Mouse (Mus musculus) MEL (cell line): ENCODE measurements around the gene Foxo3. TPM values are rescaled to one million over a fixed set of nuclear protein-coding genes. Genes with fewer than 3 reads are reported as not detected.

ENCODE experiments used
- DNase-seq: peaks from one replicate; pipeline ENCODE4 v3.0.0; 2011; ENCODE audit warnings: low read depth, low spot score
- H3K27ac ChIP-seq: 2 replicates; pipeline ENCODE4 v1.5.1; 2012; ENCODE audit warnings: low read depth, mild to moderate bottlenecking, control low read depth, low read length, moderate library complexity; ENCODE audit not compliant: control insufficient read depth
- H3K27me3 ChIP-seq, 2 experiments: fragments of 150-350 bp in 1 of 2; sonication (generic) in 1 of 2; 2 replicates each; pipeline ENCODE4 v1.6.1; 2012; ENCODE audit warnings: low read length in 2 of 2, mild to moderate bottlenecking in 2 of 2, improper control_type of control experiment in 1 of 2, moderate library complexity in 1 of 2; ENCODE audit not compliant: insufficient read depth in 2 of 2, control insufficient read depth in 1 of 2
- H3K36me3 ChIP-seq, 2 experiments: 2 replicates each; pipeline ENCODE4 v1.6.1; 2012 to 2014; ENCODE audit warnings: low read length in 2 of 2, improper control_type of control experiment in 1 of 2, inconsistent platforms in 1 of 2, mild to moderate bottlenecking in 1 of 2; ENCODE audit not compliant: insufficient read depth in 2 of 2, control insufficient read depth in 1 of 2
- H3K4me1 ChIP-seq, 2 experiments: fragments of 150-350 bp in 1 of 2; sonication (generic) in 1 of 2; 2 replicates each; pipeline ENCODE4 v1.6.1; 2012; ENCODE audit warnings: low read length in 2 of 2, improper control_type of control experiment in 1 of 2, mild to moderate bottlenecking in 1 of 2; ENCODE audit not compliant: insufficient read depth in 2 of 2, control insufficient read depth in 1 of 2
- H3K4me3 ChIP-seq, 2 experiments: fragments of 150-350 bp in 1 of 2; sonication (generic) in 1 of 2; 2 replicates each; pipeline ENCODE4 v1.5.1; 2012; ENCODE audit warnings: low read depth in 2 of 2, low read length in 2 of 2, mild to moderate bottlenecking in 2 of 2, moderate library complexity in 2 of 2, control low read depth in 1 of 2, improper control_type of control experiment in 1 of 2; ENCODE audit not compliant: control insufficient read depth in 1 of 2, insufficient read depth in 1 of 2
- H3K79me2 ChIP-seq: 2 replicates; pipeline ENCODE4 v1.6.1; 2012; ENCODE audit warnings: mild to moderate bottlenecking, low read length, moderate library complexity; ENCODE audit not compliant: control insufficient read depth, poor library complexity, insufficient read depth
- H3K9ac ChIP-seq: 2 replicates; pipeline ENCODE4 v1.6.1; 2012; ENCODE audit warnings: low read depth, mild to moderate bottlenecking, control low read depth, low read length, moderate library complexity; ENCODE audit not compliant: control insufficient read depth, poor library complexity, severe bottlenecking
- H3K9me3 ChIP-seq: fragments of 150-350 bp; sonication (generic); replicated peaks from 2 replicates; pipeline ENCODE4 v1.6.1; 2012; ENCODE audit warnings: mild to moderate bottlenecking, low read length, improper control_type of control experiment, moderate library complexity; ENCODE audit not compliant: insufficient read depth
- CHD1 ChIP-seq: IDR thresholded peaks from 2 replicates; pipeline ENCODE4 v1.6.1; 2012; ENCODE audit warnings: low read depth, mild to moderate bottlenecking, inconsistent platforms, low read length, improper control_type of control experiment
- E2F4 ChIP-seq: IDR thresholded peaks from 2 replicates; pipeline ENCODE4 v1.6.1; 2011; ENCODE audit warnings: low read depth, low read length, improper control_type of control experiment, borderline replicate concordance
- ETS1 ChIP-seq: IDR thresholded peaks from 2 replicates; pipeline ENCODE4 v1.6.1; 2012; ENCODE audit warnings: low read depth, mild to moderate bottlenecking, inconsistent platforms, low read length, improper control_type of control experiment, moderate library complexity
- GABPA ChIP-seq: IDR thresholded peaks from 2 replicates; pipeline ENCODE4 v1.6.1; 2012; ENCODE audit warnings: low read depth, mild to moderate bottlenecking, inconsistent platforms, low read length, improper control_type of control experiment, moderate library complexity
- GATA1 ChIP-seq: IDR thresholded peaks from 2 replicates; pipeline ENCODE4 v1.6.1; 2011; ENCODE audit warnings: low read depth, low read length, improper control_type of control experiment
- MAFK ChIP-seq: IDR thresholded peaks from 2 replicates; pipeline ENCODE4 v1.6.1; 2011; ENCODE audit warnings: low read depth, mild to moderate bottlenecking, low read length, improper control_type of control experiment, borderline replicate concordance
- MAZ ChIP-seq: IDR thresholded peaks from 2 replicates; pipeline ENCODE4 v1.6.1; 2012; ENCODE audit warnings: low read depth, mild to moderate bottlenecking, inconsistent platforms, low read length, improper control_type of control experiment
- MYB ChIP-seq: IDR thresholded peaks from 2 replicates; pipeline ENCODE4 v1.6.1; 2011; ENCODE audit warnings: mild to moderate bottlenecking, low read depth, low read length, improper control_type of control experiment
- MYC ChIP-seq: IDR thresholded peaks from 2 replicates; pipeline ENCODE4 v1.6.1; 2011; ENCODE audit warnings: low read depth, mild to moderate bottlenecking, low read length, improper control_type of control experiment, moderate library complexity
- NELFE ChIP-seq: IDR thresholded peaks from 2 replicates; pipeline ENCODE4 v1.6.1; 2011; ENCODE audit warnings: low read depth, low read length, improper control_type of control experiment
- NRF1 ChIP-seq: IDR thresholded peaks from 2 replicates; pipeline ENCODE4 v1.6.1; 2014; ENCODE audit warnings: low read depth, mild to moderate bottlenecking, inconsistent platforms, low read length, improper control_type of control experiment, moderate library complexity; ENCODE audit not compliant: poor library complexity, insufficient read depth, severe bottlenecking
- POLR2AphosphoS5 ChIP-seq: IDR thresholded peaks from 2 replicates; pipeline ENCODE4 v1.6.1; 2012; ENCODE audit warnings: low read depth, borderline replicate concordance, mild to moderate bottlenecking, inconsistent platforms, low read length, moderate library complexity, mixed read lengths
- SIN3A ChIP-seq: IDR thresholded peaks from 2 replicates; pipeline ENCODE4 v1.6.1; 2012; ENCODE audit warnings: low read length, improper control_type of control experiment, inconsistent platforms
- SMC3 ChIP-seq: IDR thresholded peaks from 2 replicates; pipeline ENCODE4 v1.6.1; 2011; ENCODE audit warnings: low read depth, low read length, improper control_type of control experiment
- TAL1 ChIP-seq: IDR thresholded peaks from 2 replicates; pipeline ENCODE4 v1.6.1; 2012; ENCODE audit warnings: mild to moderate bottlenecking, inconsistent platforms, low read length, moderate library complexity, mixed read lengths
- TBP ChIP-seq: IDR thresholded peaks from 2 replicates; pipeline ENCODE4 v1.8.0; 2011; ENCODE audit warnings: low read depth, low read length, improper control_type of control experiment
- USF1 ChIP-seq: IDR thresholded peaks from 2 replicates; pipeline ENCODE4 v1.6.1; 2014; ENCODE audit warnings: low read depth, mild to moderate bottlenecking, inconsistent platforms, low read length, improper control_type of control experiment, moderate library complexity
- ZKSCAN1 ChIP-seq: IDR thresholded peaks from 2 replicates; pipeline ENCODE4 v1.6.1; 2012; ENCODE audit warnings: low read depth, mild to moderate bottlenecking, inconsistent platforms, low read length, improper control_type of control experiment, moderate library complexity
- ZMIZ1 ChIP-seq: IDR thresholded peaks from 2 replicates; pipeline ENCODE4 v1.6.1; 2012; ENCODE audit warnings: low read depth, mild to moderate bottlenecking, inconsistent platforms, low read length, improper control_type of control experiment, moderate library complexity
- polyA plus RNA-seq, 2 experiments: library from polyadenylated mRNA; stranded (reverse) in 1 of 2; unstranded in 1 of 2; fragments of >175 nt in 1 of 2; fragments of >200 nt in 1 of 2; gene quantifications; 2 replicates each; pipeline versions ENCODE4 v1.2.1 to v1.2.4; 2012; ENCODE audit warnings: low replicate concordance in 2 of 2, low read depth in 1 of 2; ENCODE audit not compliant: insufficient read length in 2 of 2, insufficient read depth in 1 of 2, missing spikeins in 1 of 2
- total RNA-seq: library from RNA; depleted of rRNA; stranded (reverse); fragments of 300-350 nt; gene quantifications from 2 replicates; pipeline ENCODE4 v1.2.3, GENCODE M21; 2012

Gene Foxo3
- total and polyA plus RNA-seq, 3 experiments = 21.0 to 103 (median 27.2) TPM

- Histone ChIP-seq H3K27ac (no peak overlapping the region), H3K4me1 (0 out of 4 replicates have a peak, but pooled peaks cover 0 to 2% of the 10 kb centered on the region in 2 experiments), H3K9me3 (no peaks in the 10 kb centered on the region), H3K79me2 (no peaks in the 10 kb centered on the region; the same call in 1 of the 2 replicates), H3K9ac (no peak overlapping the region), H3K4me3 (no peak overlapping the region), H3K36me3 (no peaks in the 10 kb centered on the region; a peak in 1 of 4 replicates), H3K27me3 (no peaks in the 10 kb centered on the region)
- TF ChIP-seq SIN3A (no peak), MYC (no peak), GATA1 (no peak), CHD1 (no peak), ETS1 (no peak), TAL1 (no peak), E2F4 (no peak), MAZ (no peak), NELFE (no peak), NRF1 (no peak), MAFK (no peak), ZKSCAN1 (no peak), TBP (no peak)
- no peak for DNase-seq
Observed at GRCm38 (mm10) chr10:42225184-42225935, 51.2 kb downstream of the Foxo3 start.

- Histone ChIP-seq H3K9me3 (no peaks in the 10 kb centered on the region), H3K36me3 (no peaks in the 10 kb centered on the region; a peak in 1 of 4 replicates), H3K79me2 (peaks cover 2% of the 10 kb centered on the region), H3K4me1 (0 out of 4 replicates have a peak, but pooled peaks cover 0 to 2% of the 10 kb centered on the region in 2 experiments), H3K27me3 (no peaks in the 10 kb centered on the region), H3K9ac (no peak overlapping the region), H3K27ac (no peak overlapping the region), H3K4me3 (no peak overlapping the region)
- no peak for TF ChIP-seq SMC3
- no peak for TF ChIP-seq MYB
- TF ChIP-seq USF1 = no peak
- no peak for TF ChIP-seq ZMIZ1
- no peak for TF ChIP-seq NELFE
- TF ChIP-seq POLR2AphosphoS5 = no peak
- TF ChIP-seq TAL1 = no peak
- no peak for TF ChIP-seq GABPA
- TF ChIP-seq ZKSCAN1 = no peak
- no peak for DNase-seq
Observed at GRCm38 (mm10) chr10:42221996-42222395, 54.6 kb downstream of the Foxo3 start.
